Mouse (Mus musculus) liver, adult 2 months (tissue): ENCODE data around the gene Nars2.

ENCODE experiments used
- CTCF ChIP-seq: fragments of 200-500 bp; IDR thresholded peaks from 2 replicates; pipeline ENCODE4 v1.5.1; 2011; ENCODE audit warnings: low read depth, low read length, control low read depth
- POLR2A ChIP-seq: fragments of 200-500 bp; IDR thresholded peaks from 2 replicates; pipeline ENCODE4 v1.6.1; 2011; ENCODE audit warnings: low read length, control low read depth; ENCODE audit not compliant: insufficient read depth; ENCODE audit errors: extremely low read depth

DNA sequence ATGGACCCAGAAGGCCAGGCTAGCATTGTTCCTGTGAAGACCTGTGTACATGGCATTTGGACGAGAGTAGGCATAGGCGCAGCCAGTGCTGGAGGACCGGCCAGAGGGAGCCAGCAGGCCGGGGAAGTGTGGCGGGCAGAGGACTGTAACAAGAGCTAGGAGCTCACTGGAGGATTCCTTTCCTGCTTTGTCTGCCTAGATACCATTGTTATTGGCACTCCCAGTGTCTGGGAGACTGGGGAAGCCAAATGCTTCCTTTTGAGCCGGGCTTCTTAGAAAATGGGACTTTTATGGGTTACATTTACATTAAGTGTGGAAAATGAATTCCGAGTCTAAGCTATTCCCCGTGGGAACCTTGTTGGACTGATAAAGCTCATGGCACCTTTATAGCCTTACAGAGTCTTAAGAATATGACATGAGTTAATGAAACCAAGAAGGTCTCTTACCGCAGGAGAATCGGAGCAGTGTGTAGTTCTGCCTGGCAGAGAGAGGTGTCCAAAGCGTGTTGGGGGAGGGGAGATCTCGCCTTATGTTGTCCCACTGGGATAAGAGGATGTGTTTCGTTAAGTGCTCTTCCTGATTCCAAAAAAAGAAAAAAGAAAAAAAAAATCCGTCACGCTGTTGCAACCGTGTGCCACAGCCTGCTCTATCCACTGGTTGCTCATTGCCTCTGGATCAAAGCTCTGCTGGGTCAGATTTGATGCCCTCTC is 43.2 kb upstream of the Nars2 start:
- TF ChIP-seq POLR2A (no peak), CTCF (no peak)
